Mouse (Mus musculus): ENCODE results near the gene Ccsap. TPM values are rescaled to one million over a fixed set of nuclear protein-coding genes. Genes with fewer than 3 reads are reported as not detected.

Gene Ccsap
- total RNA-seq, 1 experiment: 5.1 TPM

DNA sequence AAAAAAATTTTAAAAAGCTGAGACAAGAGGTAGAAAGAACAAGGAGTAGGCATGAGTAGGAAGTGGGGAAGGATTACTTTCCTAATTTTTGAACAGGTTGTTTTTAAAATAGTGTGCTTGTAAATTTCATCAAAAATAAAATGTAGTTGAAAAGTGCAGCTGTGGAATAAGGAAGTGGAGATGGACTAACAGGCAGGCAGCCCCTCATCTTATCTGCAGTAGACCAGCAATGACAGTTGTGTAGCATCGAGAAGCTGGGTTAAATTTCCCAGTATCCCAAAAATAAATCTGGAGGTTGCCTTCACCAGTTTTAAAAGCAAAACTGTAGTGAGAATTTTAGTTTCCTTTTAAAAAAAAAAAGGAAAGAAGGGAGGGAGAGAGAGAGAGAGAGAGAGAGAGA is 5.8 kb downstream of the Ccsap start:
- H3K9me3 ChIP-seq (ENCODE audit: control insufficient read depth, insufficient read depth, low read depth, low read length): no peaks in the 10 kb centered on the region
- no peak overlapping the region for H3K9ac ChIP-seq (ENCODE audit: insufficient read depth, low read depth, low read length, poor library complexity, severe bottlenecking)
- no peak overlapping the region for H3K4me3 ChIP-seq (ENCODE audit: insufficient read depth in 1 of 2, low read depth in 1 of 2, low read length in 2 of 2, poor library complexity in 1 of 2, severe bottlenecking in 1 of 2)
- no peak for DNase-seq (ENCODE audit: low read depth, low spot score)
- in situ Hi-C loops (cut with MboI; ENCODE audit: low sequenced_read_pairs in 2 of 2, unreplicated experiment in 2 of 2): no loop called here
- no peak overlapping the region for H3K27ac ChIP-seq (ENCODE audit: insufficient read depth, low read depth, low read length, poor library complexity, severe bottlenecking)
- H3K36me3 ChIP-seq (ENCODE audit: control insufficient read depth, insufficient read depth, low read length, poor library complexity, severe bottlenecking): no peaks in the 10 kb centered on the region
- TF ChIP-seq HCFC1 (IDR thresholded peaks at IDR 0.05; ENCODE audit: borderline replicate concordance, insufficient read depth, low read length) (no peak), ZC3H11A (IDR thresholded peaks at IDR 0.05; ENCODE audit: borderline replicate concordance, low read depth, low read length) (no peak), CHD2 (IDR thresholded peaks at IDR 0.05; ENCODE audit: low read depth, low read length) (no peak), ZNF384 (IDR thresholded peaks at IDR 0.05; ENCODE audit: low read depth, low read length) (no peak), MAFK (IDR thresholded peaks at IDR 0.05; ENCODE audit: insufficient read depth, low read depth, low read length) (no peak)
- H3K4me1 ChIP-seq (ENCODE audit: control insufficient read depth in 2 of 2, insufficient read depth in 2 of 2, low read length in 2 of 2, poor library complexity in 1 of 2): peaks cover 4 to 6% of the 10 kb centered on the region in 2 experiments; a peak in 1 of 4 replicates

GRCm38 (mm10) chr8:123851590-123851989 is 8.4 kb downstream of the Ccsap start:
- no peak overlapping the region for H3K27ac ChIP-seq (ENCODE audit: insufficient read depth, low read depth, low read length, poor library complexity, severe bottlenecking)
- H3K4me3 ChIP-seq (ENCODE audit: insufficient read depth in 1 of 2, low read depth in 1 of 2, low read length in 2 of 2, poor library complexity in 1 of 2, severe bottlenecking in 1 of 2): no peak overlapping the region
- no peak overlapping the region for H3K9ac ChIP-seq (ENCODE audit: insufficient read depth, low read depth, low read length, poor library complexity, severe bottlenecking)
- no peaks in the 10 kb centered on the region for H3K9me3 ChIP-seq (ENCODE audit: control insufficient read depth, insufficient read depth, low read depth, low read length)
- peaks cover 0 to 11% of the 10 kb centered on the region in 2 experiments; a peak in 1 of 4 replicates for H3K4me1 ChIP-seq (ENCODE audit: control insufficient read depth in 2 of 2, insufficient read depth in 2 of 2, low read length in 2 of 2, poor library complexity in 1 of 2)
- in situ Hi-C loops (cut with MboI; ENCODE audit: low sequenced_read_pairs in 2 of 2, unreplicated experiment in 2 of 2): no loop called here
- no peaks in the 10 kb centered on the region for H3K36me3 ChIP-seq (ENCODE audit: control insufficient read depth, insufficient read depth, low read length, poor library complexity, severe bottlenecking)
- no peak for DNase-seq (ENCODE audit: low read depth, low spot score)
- TF ChIP-seq HCFC1 (IDR thresholded peaks at IDR 0.05; ENCODE audit: borderline replicate concordance, insufficient read depth, low read length) (no peak), ZNF384 (IDR thresholded peaks at IDR 0.05; ENCODE audit: low read depth, low read length) (no peak), CHD2 (IDR thresholded peaks at IDR 0.05; ENCODE audit: low read depth, low read length) (no peak), ZC3H11A (IDR thresholded peaks at IDR 0.05; ENCODE audit: borderline replicate concordance, low read depth, low read length) (no peak)

DNA sequence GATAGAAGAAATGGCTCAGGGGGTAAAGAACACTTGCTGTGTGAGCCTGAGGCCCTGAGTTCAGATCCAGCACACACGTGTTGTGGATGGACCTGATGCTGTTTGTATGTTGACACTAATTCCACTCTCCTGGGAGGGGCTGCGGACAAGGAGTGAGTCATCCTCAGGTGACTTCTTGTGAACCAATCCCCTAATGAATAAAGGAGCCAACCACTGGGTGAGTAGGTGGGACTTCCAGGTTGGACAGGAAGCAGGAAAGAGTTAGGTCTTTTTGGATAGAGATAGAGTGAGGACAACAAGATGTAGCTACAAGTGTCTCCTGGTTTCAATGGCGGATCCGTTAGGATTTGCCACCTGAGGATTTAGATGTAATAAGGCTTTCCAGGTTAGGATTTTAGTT is 10.7 kb downstream of the Ccsap start:
- TF ChIP-seq CHD2 (IDR thresholded peaks at IDR 0.05; ENCODE audit: low read depth, low read length) (no peak), MAFK (IDR thresholded peaks at IDR 0.05; ENCODE audit: insufficient read depth, low read depth, low read length) (no peak), ZC3H11A (IDR thresholded peaks at IDR 0.05; ENCODE audit: borderline replicate concordance, low read depth, low read length) (no peak), HCFC1 (IDR thresholded peaks at IDR 0.05; ENCODE audit: borderline replicate concordance, insufficient read depth, low read length) (no peak), ZNF384 (IDR thresholded peaks at IDR 0.05; ENCODE audit: low read depth, low read length) (no peak)
- Histone ChIP-seq H3K4me1 (ENCODE audit: control insufficient read depth in 2 of 2, insufficient read depth in 2 of 2, low read length in 2 of 2, poor library complexity in 1 of 2) (peaks cover 0 to 9% of the 10 kb centered on the region in 2 experiments; a peak in 1 of 4 replicates), H3K9ac (ENCODE audit: insufficient read depth, low read depth, low read length, poor library complexity, severe bottlenecking) (peak overlapping the region; percentile 76), H3K9me3 (ENCODE audit: control insufficient read depth, insufficient read depth, low read depth, low read length) (no peaks in the 10 kb centered on the region), H3K27ac (ENCODE audit: insufficient read depth, low read depth, low read length, poor library complexity, severe bottlenecking) (no peak overlapping the region), H3K36me3 (ENCODE audit: control insufficient read depth, insufficient read depth, low read length, poor library complexity, severe bottlenecking) (peaks cover 3% of the 10 kb centered on the region; the same call in 1 of the 2 replicates), H3K4me3 (ENCODE audit: insufficient read depth in 1 of 2, low read depth in 1 of 2, low read length in 2 of 2, poor library complexity in 1 of 2, severe bottlenecking in 1 of 2) (peak overlapping the region; percentile 61 to 72)
- peak; percentile 56 for DNase-seq (ENCODE audit: low read depth, low spot score)
- in situ Hi-C loops (cut with MboI; ENCODE audit: low sequenced_read_pairs in 2 of 2, unreplicated experiment in 2 of 2): no loop called here

- TF ChIP-seq ZC3H11A (IDR thresholded peaks at IDR 0.05; ENCODE audit: borderline replicate concordance, low read depth, low read length) (no peak), HCFC1 (IDR thresholded peaks at IDR 0.05; ENCODE audit: borderline replicate concordance, insufficient read depth, low read length) (no peak), CHD2 (IDR thresholded peaks at IDR 0.05; ENCODE audit: low read depth, low read length) (no peak), MAFK (IDR thresholded peaks at IDR 0.05; ENCODE audit: insufficient read depth, low read depth, low read length) (no peak), ZNF384 (IDR thresholded peaks at IDR 0.05; ENCODE audit: low read depth, low read length) (no peak)
- H3K36me3 ChIP-seq (ENCODE audit: control insufficient read depth, insufficient read depth, low read length, poor library complexity, severe bottlenecking): peaks cover 3% of the 10 kb centered on the region; the same call in 1 of the 2 replicates
- no peaks in the 10 kb centered on the region for H3K9me3 ChIP-seq (ENCODE audit: control insufficient read depth, insufficient read depth, low read depth, low read length)
- H3K4me3 ChIP-seq (ENCODE audit: insufficient read depth in 1 of 2, low read depth in 1 of 2, low read length in 2 of 2, poor library complexity in 1 of 2, severe bottlenecking in 1 of 2): no peak overlapping the region
- in situ Hi-C loops (cut with MboI; ENCODE audit: low sequenced_read_pairs in 2 of 2, unreplicated experiment in 2 of 2): no loop called here
- H3K9ac ChIP-seq (ENCODE audit: insufficient read depth, low read depth, low read length, poor library complexity, severe bottlenecking): no peak overlapping the region
- no peak overlapping the region for H3K27ac ChIP-seq (ENCODE audit: insufficient read depth, low read depth, low read length, poor library complexity, severe bottlenecking)
- peaks cover 0 to 9% of the 10 kb centered on the region in 2 experiments; a peak in 1 of 4 replicates for H3K4me1 ChIP-seq (ENCODE audit: control insufficient read depth in 2 of 2, insufficient read depth in 2 of 2, low read length in 2 of 2, poor library complexity in 1 of 2)
- DNase-seq (ENCODE audit: low read depth, low spot score): no peak
Measured at GRCm38 (mm10) chr8:123847546-123847945, 12.5 kb downstream of the Ccsap start.
